Mouse (Mus musculus): ENCODE results near the gene Pdik1l.

DNA sequence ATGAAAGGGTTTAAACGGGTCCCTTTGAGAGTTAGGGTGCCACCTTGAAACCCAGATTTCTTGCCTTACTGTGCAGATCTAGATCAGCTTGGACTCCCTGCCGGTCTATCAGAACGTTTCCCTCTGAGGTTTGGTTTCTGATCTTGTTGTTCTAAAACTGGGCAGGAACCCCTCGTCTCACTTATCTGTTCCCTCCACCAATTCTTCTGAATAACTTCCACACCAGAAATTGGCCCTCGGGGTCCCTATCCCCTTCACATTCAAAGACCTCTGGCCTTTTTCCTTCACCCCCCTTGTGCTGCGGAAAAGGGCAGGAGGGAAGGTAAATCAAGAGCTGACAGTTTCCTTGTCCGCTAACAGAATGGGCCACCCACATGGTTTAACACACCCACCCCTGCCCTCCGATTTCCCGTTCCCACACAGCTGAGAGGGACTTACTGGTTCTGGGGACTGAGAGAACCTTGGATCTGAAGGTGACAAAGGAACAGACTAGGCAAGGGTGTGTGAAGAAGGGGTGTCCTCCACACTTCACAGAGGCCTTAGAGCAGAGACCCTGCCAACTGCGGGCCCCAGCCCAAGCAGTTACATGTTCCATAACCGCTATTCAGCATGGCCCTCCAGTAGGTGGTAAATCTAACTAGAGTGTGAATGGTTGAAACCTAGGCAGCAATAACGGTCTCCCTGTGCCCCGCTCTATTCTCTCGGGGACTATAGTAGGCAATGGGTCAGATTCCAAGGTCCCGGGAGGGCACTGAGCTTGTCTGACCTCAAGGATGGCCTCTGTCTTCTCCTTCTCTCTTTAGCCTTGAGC is 34.6 kb downstream of the Pdik1l start:
- TF ChIP-seq CTCF (IDR thresholded peaks at IDR 0.05) (no peak), EP300 (IDR thresholded peaks at IDR 0.05) (no peak)
